Mouse (Mus musculus) monocyte, adult 5-6 weeks (primary cell): ENCODE measurements around the gene Ercc5. TPM values are rescaled to one million over a fixed set of nuclear protein-coding genes. Genes with fewer than 3 reads are reported as not detected.

ENCODE experiments used
- ATAC-seq: fragments of 153-309, 156-312 bp; replicated peaks from 2 replicates; pipeline ENCODE4 v1.8.0; 2017; ENCODE audit warnings: mild to moderate bottlenecking; ENCODE audit not compliant: low TSS enrichment, insufficient number of reproducible peaks, severe bottlenecking, poor library complexity, low FRiP score
- total RNA-seq: library from RNA; stranded (forward); fragments of 200-1000, 200-491, 200-594 nt; gene quantifications from 3 replicates; pipeline ENCODE4 v1.2.3, GENCODE M21; 2017

Ercc5 gene
- total RNA-seq, 1 experiment from 2014 or later, result 22.4 TPM

- ATAC-seq, result no peak
Observed at GRCm38 (mm10) chr1:44167859-44168383, 20.4 kb downstream of the Ercc5 start.

GRCm38 (mm10) chr1:44172656-44173055 is 25.1 kb downstream of the Ercc5 start:
- ATAC-seq, result no peak

- no peak for ATAC-seq
Observed at GRCm38 (mm10) chr1:44173903-44174302, 26.4 kb downstream of the Ercc5 start.

- ATAC-seq, result no peak
Observed at GRCm38 (mm10) chr1:44178086-44178485, 30.5 kb downstream of the Ercc5 start.

- ATAC-seq, result no peak
Observed at GRCm38 (mm10) chr1:44186396-44186795, 38.9 kb downstream of the Ercc5 start.

- no peak for ATAC-seq
Observed at GRCm38 (mm10) chr1:44198273-44199171, 51.0 kb downstream of the Ercc5 start.

- ATAC-seq, result no peak
Observed at GRCm38 (mm10) chr1:44202876-44203275, 55.3 kb downstream of the Ercc5 start.

- ATAC-seq, result no peak
Observed at GRCm38 (mm10) chr1:44214443-44214842, 66.9 kb downstream of the Ercc5 start.

GRCm38 (mm10) chr1:44216352-44217116 is 69.0 kb downstream of the Ercc5 start:
- no peak for ATAC-seq

GRCm38 (mm10) chr1:44217118-44217517 is 69.6 kb downstream of the Ercc5 start:
- ATAC-seq, result no peak

GRCm38 (mm10) chr1:44218876-44219275 is 71.3 kb downstream of the Ercc5 start, which contains the start of gene Mettl21e:
TSS of gene Mettl21e (minus strand) at chr1:44218961.
- ATAC-seq, result no peak

GRCm38 (mm10) chr1:44229044-44229443 is 81.5 kb downstream of the Ercc5 start:
- ATAC-seq, result no peak

Other genes starting within 250 kb of the Ercc5 start
- gene Tpp2, start 214.1 kb upstream of the Ercc5 start, total RNA-seq, result 149 to 236 TPM (median 155 TPM) in 3 replicates
- 0.21 to 0.38 TPM in 2 of 3 replicates, not detected in the other for gene Mettl21c, start 127.7 kb upstream of the Ercc5 start, total RNA-seq
- 0.67 to 0.96 TPM (median 0.78 TPM) in 3 replicates for gene Gm8251, start 85.8 kb upstream of the Ercc5 start, total RNA-seq
- 18.2 to 32.9 TPM (median 24.2 TPM) in 3 replicates for gene Tex30, start 45.3 kb upstream of the Ercc5 start, total RNA-seq
- gene Kdelc1, start 28.9 kb upstream of the Ercc5 start, total RNA-seq, result 1.6 to 3.8 TPM (median 2.0 TPM) in 3 replicates
- gene Bivm, start 28.8 kb upstream of the Ercc5 start, total RNA-seq, result 2.3 to 8.3 TPM (median 3.6 TPM) in 3 replicates
- gene Mettl21e, start 71.2 kb downstream of the Ercc5 start, total RNA-seq, result not detected in 3 replicates